Mouse (Mus musculus): ENCODE results near the gene Pde7b.

The Pde7b gene

GRCm38 (mm10) chr10:20653299-20653698 lies 71.6 kb downstream of the Pde7b start:
- no peak for DNase-seq (ENCODE audit: low spot score)

DNA sequence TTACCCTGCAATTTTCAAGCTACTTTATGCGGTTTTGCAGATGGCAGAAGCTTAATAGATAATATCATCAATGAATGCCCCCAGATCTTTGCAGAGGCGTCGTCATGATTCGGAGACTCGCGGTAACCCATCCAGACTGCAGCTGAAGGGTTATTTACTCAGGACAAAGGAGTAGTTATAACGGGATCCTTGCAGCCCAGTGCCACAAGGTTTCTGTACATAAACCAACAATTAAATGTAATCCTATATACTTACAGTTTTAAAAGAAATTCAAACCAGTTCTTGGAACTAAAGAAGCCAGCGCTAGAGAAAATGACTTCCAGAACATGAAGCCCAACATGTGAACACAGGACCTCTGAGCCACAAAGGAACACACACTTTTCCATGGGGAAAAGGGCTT lies 88.5 kb downstream of the Pde7b start:
- DNase-seq (ENCODE audit: low spot score): no peak

- DNase-seq (ENCODE audit: low spot score): no peak
Observed at GRCm38 (mm10) chr10:20633085-20633415, 91.8 kb downstream of the Pde7b start.

DNA sequence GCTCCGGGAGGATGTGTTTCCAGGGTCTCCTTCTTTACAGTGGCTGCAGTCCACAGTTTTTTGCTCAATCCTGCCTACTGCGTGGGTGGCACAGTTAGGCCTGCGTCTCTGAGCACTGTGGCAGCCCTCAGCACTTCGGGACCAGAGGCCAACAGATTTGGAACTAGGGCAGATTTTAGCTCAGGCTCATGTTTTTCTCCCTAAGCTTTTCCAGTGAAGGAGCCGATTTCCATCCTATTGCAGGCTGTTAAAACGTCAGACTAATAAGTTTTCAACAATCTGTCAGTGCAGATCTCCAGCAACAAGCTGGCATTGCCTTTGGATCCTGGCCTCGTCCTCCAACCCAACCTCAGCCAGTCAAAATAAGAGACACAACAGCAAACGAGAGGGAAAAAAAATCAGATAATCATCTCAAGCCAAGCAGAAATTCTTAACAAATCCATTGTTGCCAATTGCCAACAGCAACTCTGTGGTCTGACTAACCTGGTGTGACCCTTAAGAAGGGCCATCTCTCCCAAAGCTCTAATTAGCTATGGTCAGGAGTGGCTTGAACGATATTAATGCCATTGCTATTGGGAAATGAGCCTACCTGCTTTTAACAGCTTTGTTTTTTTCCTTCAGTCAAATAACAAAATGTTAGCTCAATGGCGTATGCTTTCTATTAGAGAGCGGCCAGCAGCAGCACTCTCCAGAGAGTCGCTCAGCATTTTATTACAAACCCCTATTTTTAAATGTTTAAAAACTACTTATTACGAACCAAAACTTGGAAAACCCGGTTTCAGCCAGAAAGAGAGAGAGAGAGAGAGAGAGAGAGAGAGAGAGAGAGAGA lies 92.4 kb downstream of the Pde7b start:
- no peak for DNase-seq (ENCODE audit: low spot score)

- no peak for DNase-seq (ENCODE audit: low spot score)
Observed at GRCm38 (mm10) chr10:20630122-20630521, 94.8 kb downstream of the Pde7b start.

- DNase-seq (ENCODE audit: low spot score): no peak
Observed at GRCm38 (mm10) chr10:20625702-20626375, 99.0 kb downstream of the Pde7b start.

GRCm38 (mm10) chr10:20621661-20622454 lies 103.0 kb downstream of the Pde7b start:
- DNase-seq (ENCODE audit: low spot score): no peak

- DNase-seq (ENCODE audit: low spot score): no peak
Observed at GRCm38 (mm10) chr10:20606007-20606406, 118.9 kb downstream of the Pde7b start.

DNA sequence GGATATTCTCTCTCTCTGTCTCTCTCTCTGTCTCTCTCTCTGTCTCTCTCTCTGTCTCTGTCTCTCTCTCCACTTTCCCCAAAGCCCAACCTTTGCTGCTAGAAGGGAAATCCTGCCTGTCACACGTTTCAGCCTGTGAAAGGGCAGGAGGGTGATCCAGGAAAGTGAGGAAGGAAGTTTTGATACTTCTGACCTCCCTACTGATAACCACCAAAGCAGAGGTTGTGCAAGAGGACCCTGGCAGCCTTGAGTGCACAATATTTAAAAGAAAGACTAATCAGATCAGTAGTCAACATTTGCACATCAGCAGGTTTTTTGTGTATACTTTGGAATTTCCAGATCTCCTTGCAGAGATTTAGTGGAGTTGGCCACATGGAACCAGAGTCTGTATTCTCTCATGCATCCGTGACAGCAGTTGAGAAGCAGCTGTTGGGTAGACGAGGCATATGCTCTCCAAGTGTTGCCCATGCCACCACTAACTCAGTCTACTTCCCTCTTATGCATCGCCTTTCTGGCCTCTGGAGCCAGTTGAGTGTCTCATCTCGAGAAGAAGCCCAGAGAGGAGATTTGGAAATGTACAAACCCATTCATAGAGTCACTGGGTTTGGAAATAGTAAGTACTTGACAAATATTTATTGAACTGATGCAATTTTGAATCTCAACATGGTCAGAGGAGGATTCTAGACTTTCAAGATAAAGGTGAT lies 129.6 kb downstream of the Pde7b start:
- DNase-seq (ENCODE audit: low spot score): no peak

DNA sequence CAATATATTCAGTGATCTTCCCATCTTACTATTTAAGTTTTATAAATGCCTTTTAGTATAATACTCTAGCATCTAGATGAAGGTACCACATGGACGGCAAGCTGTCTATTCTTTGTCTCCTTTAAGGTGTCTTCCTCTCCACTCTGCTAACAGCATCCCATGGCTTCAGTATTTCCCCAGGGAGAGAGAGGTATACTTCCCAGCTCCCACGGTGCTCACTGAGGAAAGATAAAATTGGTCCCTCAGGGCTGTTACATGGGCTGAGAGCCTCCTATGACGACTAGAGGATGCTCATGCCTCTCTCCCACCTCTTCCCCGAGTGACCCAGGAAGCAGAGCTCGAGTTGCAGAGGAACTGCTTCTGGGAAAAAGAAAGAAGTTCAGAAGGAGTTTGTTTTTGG lies 130.9 kb downstream of the Pde7b start:
- DNase-seq (ENCODE audit: low spot score): no peak

GRCm38 (mm10) chr10:20590100-20590499 lies 134.8 kb downstream of the Pde7b start:
- DNase-seq (ENCODE audit: low spot score): no peak

DNA sequence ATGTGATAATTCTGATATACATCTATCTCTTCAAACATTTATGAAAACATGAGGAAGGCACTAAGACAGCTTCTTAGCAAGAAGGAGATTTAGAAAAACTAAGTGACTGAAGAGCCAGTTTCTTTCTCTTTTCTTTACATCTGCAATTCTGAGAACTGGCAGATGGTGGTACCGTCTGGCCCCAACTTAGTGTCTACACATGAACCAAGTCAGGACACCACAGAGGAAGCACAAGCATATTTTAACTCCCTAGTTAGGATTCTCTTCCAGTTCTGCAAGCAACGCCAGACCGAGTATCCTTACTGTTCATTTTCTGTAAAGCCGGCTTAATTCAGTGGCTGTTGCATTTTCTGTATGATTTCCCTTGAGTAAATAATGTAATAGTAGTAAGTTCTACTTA lies 138.9 kb downstream of the Pde7b start:
- no peak for DNase-seq (ENCODE audit: low spot score)

DNA sequence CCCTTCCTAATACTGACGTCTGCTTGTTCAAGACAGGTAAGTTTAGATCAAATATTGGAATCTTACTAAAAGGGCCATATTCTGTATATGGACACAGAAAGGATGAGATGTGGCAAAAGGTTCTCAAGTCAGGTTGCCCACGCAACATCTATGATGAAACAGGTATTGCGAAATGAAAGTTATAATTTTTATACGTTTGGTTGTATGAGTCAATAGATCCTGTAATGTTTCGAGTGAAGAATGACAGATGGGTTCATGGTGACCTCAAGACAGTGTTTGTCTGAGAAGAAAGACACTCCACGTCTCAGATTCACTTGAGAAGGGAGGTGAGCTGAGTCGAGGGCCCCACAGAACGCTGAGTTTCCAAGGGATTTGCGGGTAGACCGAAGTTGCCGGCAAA lies 149.9 kb downstream of the Pde7b start:
- DNase-seq (ENCODE audit: low spot score): no peak

- DNase-seq (ENCODE audit: low spot score): no peak
Observed at GRCm38 (mm10) chr10:20574414-20574813, 150.5 kb downstream of the Pde7b start.

- DNase-seq (ENCODE audit: low spot score): no peak
Observed at GRCm38 (mm10) chr10:20571521-20571920, 153.4 kb downstream of the Pde7b start.

DNA sequence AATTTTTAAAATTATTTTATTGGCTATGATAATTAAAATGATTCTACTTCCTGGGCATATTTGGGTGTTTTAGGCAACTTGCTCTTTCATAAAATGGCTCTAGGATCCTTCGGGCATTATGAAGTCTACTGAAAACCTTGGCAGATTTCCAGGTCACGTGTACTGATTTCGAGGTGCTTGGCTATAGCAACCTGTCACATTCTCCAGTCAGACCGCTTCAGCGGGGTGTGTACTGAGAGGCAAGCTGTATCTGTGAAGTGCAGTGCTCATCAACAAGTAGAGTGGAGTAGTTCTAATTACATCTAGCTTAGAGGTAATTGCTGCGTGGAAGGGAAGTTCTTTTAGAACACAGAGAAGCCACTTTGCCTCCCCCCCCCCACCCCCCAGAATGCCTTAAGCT lies 156.2 kb downstream of the Pde7b start:
- DNase-seq (ENCODE audit: low spot score): no peak

GRCm38 (mm10) chr10:20567684-20568236 lies 157.1 kb downstream of the Pde7b start:
- DNase-seq (ENCODE audit: low spot score): no peak

DNA sequence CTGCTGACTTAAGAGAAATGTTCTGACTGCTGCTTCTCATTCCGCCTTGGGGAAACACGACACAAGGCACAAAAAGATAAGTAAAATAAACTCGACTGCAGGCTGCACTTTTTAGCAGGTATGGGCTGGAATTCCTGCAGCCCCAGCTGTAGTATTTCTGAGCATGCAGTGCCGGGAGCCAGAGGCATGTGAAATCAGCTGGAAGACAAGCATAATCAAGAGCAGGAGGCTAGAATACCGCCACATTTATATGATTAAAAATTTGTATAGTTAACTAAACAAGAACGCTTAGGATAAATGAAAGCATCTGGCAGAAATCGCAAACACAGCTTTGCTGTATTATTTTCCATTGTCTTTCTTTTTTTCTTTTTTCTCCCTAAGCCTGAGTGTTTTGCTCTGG lies 168.4 kb downstream of the Pde7b start:
- no peak for DNase-seq (ENCODE audit: low spot score)

DNA sequence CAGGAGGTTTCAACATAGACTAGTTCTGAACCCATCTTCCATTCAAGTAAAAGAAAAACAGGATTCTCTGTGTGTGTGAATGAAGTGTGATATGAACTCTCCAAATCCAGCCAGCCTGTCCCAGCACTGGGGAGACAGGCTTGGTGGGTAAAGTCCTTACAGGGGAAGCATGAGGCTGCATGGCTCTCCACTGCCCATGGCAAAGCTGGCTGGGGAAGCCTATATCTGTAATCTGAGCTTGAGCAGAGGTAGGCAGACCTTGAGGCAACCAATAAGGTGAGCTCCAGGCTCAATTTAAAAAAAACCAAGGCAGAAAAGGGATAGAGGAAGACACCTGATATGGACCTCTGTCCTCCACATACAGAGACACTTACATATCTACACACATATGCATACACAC lies 173.5 kb downstream of the Pde7b start:
- no peak for DNase-seq (ENCODE audit: low spot score)

GRCm38 (mm10) chr10:20550771-20551170 lies 174.1 kb downstream of the Pde7b start:
- DNase-seq (ENCODE audit: low spot score): no peak

DNA sequence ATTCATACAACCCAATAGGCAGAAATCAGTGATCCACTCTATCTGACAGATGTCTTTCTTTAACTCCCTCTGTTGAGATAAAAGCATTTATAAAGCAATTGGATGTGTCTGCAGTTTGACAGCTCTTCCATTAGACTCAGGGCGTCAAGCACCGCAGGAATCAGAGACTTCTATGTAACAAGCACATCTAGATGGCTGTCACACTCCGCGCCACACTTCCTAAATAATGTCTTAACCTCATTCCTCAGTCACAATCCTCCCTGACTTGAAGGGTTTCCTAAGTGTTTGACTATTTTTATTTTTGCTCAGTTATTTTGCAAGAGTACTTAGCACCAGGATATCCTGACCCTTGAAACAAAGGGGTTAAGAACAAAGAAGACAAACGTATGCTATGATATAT lies 174.7 kb downstream of the Pde7b start:
- DNase-seq (ENCODE audit: low spot score): no peak
